Mouse (Mus musculus) layer of hippocampus, postnatal 25 days (tissue): ENCODE results near the gene Frmpd1. TPM values are rescaled to one million over a fixed set of nuclear protein-coding genes. Genes with fewer than 3 reads are reported as not detected.

Experiments used
- DNase-seq, 2 experiments: peaks; one replicate each; pipeline ENCODE4 v3.0.0; 2022; ENCODE audit warnings: mixed read lengths in 2 of 2, low spot score in 1 of 2; ENCODE audit errors: extremely low spot score in 1 of 2
- total RNA-seq, 2 experiments: library from RNA; stranded (reverse); gene quantifications; 2 replicates each; pipeline ENCODE4 v1.2.3; 2021

Frmpd1 gene
- total RNA-seq, 2 experiments from 2014 or later = 15.1 to 16.6 TPM

DNA sequence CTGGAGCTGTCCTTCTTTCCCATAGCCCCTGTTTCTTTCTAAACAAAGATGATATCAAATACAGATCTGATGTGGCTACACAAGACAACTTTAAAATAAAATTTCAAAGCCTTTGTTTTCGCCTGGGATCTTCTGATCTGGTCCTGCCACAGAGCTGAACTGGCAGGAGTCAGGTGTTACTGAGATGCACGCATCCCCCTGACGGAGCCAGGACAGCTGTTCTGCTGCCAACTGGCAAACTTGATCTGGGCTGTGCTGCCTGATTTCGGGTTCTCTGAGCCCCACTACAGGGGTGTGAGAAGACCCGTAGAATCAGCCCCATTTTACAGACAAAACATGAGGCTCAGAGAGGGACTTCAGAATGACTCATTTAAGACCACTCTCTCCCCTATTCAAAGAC, 45.6 kb downstream of the Frmpd1 start:
- DNase-seq = no peak

DNA sequence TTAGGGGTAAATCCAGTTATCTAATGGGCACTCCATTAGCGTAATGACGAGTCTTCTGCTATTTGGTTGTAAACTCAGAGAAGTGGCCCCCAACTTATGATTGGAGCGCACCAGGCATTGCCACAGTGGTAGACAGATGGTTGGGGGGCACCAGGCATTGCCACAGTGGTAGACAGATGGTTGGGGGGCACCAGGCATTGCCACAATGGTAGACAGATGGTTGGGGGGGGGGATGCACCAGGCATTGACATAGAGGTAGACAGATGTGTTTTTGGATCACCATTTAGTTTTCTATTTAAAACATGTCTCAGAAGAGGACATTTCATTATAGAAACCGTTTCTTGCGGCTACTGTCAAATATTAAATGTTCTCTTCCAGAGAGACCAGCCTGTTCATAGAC, 53.6 kb downstream of the Frmpd1 start:
- DNase-seq = no peak

DNA sequence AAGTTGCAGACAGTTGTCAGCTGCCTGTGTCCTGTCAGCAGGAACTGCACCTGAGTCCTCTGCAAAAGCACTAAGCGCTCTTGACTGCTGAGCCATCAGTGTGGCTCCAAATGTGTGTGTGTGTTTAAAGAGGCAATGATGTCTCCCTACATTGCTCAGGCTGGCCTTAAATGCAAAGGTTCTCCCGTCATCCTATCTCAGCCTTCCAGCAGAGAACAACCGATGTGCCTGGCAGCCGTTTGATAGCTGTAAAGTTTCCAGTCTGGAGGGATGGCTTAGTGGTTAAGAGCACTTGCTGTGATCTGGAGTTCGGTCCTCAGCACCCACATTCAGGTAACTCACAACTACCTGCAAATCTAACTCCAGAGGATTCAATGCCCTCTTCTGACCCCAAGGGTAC, 56.7 kb downstream of the Frmpd1 start:
- no peak for DNase-seq

DNA sequence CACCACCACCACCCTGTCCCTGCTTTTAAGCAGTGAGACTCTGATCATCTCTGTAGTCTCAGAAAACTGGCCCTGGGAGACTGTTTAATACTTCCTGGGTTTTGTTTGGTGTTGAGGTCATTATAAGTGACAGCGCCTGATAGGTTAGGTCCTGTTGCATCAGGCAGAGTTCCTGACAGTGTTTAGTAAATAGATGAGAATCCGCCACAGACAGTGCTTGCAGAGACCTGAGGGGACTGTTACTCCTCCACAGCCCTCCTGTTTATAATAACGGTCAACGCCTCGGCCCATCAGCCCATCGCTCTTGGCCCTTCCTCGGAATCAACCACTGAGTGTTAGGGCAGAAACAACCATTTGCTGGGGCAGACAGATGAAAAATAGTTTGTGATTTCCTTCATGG, 57.5 kb downstream of the Frmpd1 start:
- DNase-seq = no peak

DNA sequence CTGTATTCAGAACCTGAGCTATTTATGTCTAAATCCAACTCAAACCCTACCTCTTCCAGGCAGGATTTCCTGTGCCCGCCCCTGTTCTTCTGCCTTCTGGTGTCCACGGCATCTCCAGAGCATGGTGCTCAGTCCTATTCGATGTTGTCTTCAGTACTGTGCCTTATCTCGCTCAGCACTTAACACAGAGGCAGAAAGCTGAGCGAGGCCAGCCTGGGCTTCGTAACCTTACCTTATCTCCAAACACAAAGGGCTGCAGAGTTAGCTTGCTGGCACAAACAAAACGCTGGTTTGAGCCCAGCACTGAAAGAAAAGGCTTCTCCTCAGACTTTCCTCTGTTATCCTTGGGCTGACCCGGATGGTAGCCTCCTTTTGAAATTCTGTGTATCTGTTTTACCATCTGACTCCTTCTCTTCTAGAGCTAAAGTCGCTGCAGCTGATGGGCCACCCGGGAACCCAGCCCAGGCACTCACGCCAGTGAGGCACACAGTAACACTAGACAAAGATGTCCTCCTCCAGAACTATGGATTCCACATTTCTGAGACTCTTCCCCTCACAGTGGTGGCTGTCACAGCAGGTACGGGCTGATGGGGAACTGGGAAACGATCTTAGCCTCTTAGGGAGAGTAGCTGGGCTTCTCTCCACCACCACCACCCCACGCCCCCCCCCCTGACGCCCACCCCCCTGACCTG, 58.7 kb downstream of the Frmpd1 start:
- DNase-seq = no peak

DNA sequence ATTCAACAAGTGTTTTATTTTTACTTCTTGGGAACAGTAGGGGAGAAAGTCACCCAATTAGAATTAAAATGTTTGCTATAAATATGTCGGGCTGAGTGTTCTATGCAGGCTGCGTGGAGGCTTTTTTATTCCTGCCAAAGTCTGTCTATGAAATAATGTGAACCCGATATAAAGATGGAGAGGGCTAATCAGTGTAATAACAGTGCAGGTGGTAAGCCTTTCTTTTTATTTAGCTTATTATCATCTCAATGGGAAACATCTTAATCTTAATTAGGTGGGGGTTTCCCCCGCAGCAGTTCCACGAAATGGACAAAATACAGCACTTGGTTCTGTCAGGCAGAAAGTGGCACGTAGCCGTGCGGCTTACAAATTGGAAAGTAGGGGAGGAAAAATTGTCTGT, 66.6 kb downstream of the Frmpd1 start:
- no peak for DNase-seq

DNA sequence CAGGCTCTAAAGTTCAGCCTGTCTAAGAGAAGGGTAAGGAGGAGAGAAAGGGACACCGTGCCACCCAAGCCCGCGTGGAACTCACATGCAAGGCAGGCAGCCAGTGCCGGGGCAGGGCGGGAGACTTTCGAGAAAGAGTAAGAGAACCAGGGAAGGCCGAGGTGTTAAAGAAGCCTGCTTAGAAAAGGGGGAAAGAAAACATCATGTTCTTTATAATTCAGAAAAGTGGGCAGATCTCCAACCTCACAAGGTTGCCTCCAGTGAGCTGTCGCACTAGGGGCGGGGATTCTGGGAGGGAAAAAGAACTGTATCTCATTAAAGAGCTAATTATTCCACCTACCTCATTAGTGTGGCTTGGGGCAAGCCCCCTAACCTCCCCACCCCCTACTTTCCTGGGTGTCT, 68.2 kb downstream of the Frmpd1 start:
- DNase-seq = no peak

DNA sequence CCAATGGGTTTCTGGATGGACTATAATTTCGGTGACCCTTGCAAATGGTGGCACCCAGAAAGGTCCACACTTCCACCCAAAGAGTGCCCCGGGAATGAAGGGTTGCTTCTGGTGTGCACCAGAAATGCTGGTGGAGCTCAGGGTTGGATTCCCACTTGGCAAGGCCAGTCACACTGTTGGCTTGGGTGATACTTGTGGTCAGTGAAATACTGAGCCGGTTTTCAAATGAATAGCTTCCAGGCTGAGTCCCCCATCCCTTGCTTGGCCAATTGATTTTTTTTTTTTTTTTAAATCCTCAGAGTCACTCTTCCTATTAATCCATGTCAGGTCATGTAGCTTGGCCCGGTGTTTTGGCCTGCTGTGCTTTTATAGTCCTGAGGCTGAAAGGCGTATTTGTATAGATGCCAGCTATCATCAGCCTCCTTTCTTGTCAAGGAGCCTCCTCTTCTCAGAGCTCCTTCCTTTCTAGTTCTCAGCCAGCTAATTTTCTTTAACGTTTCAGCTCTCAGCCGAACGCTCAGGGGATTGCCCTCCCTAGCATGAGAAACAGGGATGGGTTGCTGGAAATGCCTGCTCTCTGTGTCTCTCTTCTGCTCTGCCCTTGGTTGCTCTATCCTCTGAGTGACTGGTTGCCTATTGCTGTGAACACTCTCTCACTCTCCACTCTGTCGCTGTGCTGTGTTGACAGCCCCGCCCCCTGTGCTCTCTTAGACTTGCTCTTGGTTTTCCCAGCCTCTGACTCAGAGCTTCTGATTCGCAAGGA, 69.3 kb downstream of the Frmpd1 start:
- no peak for DNase-seq

DNA sequence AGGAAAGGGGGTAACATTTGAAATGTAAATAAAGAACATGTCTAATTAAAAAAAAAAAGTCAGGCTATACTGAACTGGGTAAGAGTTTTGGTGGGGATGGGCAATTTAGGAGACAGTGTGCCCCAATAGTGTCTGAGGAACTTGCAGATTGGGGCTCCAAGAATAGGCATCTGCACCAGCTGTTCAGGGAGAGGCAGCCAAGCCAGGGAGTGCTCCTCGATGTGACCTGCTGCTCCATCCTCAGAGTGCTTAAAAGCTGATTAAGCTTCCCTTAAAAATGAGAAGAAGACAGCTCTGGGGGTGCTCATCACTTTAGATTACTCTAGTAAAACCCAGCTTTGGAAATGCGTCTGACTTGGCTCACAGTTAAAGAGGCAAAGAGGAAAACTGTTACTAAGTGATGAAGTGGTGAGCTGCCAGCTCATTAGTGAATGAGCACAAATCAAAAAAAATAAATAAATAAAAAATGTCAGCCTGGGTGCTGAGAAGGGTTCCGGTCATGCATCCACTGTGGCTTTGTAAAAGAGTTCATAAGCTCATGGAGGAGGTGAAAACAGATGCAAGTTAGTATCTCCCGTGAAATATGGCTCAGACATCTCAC, 74.7 kb downstream of the Frmpd1 start:
- DNase-seq = no peak

DNA sequence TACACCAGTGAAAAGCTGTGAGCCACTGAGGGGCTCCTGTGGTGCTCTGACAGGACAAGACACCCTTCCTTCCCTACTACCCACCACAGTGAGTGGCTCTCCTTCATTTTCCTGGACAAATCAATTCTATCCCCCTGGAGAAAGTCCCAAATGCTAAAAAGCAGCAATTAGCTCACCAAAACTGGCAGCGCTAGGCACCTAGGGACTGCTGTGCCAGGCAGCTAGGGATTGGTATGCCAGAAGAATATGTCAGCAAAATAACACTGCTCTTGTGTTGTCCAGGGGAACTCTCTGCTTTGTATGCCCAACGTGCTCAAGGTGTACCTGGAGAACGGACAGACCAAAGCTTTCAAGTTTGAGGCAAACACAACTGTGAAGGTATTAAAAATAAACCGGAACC, 76.9 kb downstream of the Frmpd1 start:
- no peak for DNase-seq

DNA sequence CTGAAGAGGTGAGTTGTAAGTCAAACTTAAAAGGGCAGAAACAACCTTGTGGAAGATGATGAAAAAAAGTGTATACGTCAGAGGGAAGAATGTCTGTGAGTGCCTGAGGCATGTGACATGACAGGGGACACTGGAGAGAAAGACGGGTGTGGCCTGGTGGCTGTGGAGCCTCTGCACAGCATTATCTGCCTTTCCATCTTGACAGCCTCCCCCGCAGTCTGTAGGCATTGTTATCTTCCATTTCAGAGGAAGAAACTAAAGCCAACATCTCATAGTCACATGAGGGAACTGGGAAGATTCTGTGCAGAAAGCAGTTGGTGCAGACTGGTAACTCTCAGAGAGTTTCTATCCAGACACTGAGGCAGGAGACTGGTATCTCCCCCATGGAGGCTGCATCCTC, 83.2 kb downstream of the Frmpd1 start:
- no peak for DNase-seq

DNA sequence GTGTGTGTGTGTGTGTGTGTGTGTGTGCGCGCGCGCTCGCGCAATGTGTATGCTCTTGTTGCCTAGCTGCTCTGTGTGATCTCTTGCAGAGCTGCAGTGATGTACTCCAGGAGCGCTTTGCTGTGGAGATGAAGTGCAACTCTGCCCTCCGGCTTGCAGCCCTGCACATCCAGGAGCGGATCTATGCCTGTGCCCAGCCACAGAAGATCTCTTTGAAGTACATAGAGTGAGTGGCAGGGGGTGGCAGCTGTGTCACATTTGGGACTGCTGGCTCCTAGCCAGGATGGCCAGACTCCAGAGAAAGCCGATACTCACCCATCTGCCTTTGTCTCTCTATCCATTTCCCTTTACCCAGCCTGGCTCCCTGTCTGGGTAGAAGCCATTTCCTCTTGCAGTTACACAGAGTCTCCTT, 86.4 kb downstream of the Frmpd1 start:
- peak; percentile 54 to 59 for DNase-seq

DNA sequence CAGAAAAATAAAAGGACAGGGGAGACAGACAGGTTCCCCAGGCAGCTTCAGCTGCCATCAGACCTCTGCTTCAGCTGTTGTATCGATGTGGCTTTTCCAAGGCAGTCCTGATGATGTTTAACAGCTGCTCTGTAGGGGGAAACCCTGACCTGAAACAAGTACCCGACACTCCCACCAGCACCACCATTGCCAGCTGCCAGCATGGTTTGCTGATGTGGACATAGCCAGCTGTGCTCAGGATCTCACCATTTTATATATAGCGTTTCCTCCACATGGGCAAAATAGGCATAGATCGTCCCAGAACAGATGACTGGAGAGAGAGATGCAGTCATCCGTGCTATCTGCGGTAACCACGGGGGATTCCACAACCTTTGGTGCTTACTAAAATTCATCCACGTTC, 91.1 kb downstream of the Frmpd1 start:
- DNase-seq = no peak

DNA sequence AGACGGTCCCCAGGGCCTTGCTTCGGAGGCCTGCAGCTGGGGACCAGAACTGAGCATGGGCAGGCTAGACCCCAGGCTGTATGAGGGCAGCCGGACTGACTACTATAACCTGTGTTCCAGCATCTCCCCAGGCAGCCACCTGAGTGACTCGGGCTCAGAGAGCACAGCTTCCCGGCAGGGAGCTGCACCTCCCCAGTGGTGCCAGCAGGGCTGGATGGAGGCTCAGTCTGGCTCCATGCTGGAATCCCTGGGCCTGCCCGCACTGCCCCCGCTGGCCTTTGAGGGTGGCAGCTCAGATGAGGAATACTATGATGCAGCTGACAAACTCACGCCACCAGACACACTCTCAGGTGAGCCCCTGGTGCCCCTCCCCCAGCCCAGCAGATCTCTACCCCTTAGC, 94.6 kb downstream of the Frmpd1 start:
- no peak for DNase-seq

DNA sequence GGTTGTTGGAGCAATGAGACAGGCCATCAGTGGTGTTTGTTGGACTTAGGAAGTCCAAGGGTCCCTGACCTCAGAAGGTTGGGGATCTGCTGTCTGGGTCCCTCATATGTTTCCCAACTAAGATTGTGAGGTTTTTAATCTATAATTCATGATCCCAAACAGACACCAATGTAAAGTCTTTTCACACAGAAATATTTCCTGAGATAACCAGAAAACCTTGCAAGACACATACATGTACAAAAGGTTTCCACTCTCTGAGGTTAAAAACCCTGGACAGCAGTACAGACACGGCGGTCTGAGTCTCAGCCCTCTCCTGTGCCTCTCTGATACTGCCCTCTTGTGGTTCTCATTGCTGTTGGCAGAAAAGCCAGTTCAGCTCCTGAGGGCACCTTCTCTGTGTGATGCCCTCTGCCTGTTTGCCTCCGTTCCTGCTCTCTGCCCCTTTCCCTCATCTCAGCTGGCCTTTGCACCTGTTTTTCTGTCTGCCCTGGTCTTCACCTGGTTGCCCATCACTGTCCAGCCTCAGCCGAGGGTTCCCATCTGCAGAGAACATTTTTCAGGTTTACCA, 95.4 kb downstream of the Frmpd1 start:
- DNase-seq = peak in 1 of 2 experiments; percentile 46

DNA sequence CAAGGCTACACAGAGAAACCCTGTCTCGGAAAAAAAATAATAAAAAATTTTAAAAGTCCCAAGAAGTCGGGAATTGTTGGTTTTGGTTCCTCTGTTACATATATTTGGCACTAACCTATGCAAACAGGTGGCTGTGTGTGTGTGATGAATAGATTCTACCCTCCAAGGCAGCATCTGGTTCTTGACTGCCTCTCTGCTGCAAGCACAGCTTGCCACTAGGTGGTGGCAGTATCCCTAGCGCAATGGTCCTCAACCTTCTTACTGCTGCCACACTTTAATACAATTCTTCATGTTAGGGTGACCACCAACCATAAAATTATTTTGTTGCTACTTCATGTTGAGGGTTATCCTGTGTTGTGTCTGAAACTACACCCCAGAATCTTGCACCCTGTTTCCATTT, 101.6 kb downstream of the Frmpd1 start:
- DNase-seq = no peak

DNA sequence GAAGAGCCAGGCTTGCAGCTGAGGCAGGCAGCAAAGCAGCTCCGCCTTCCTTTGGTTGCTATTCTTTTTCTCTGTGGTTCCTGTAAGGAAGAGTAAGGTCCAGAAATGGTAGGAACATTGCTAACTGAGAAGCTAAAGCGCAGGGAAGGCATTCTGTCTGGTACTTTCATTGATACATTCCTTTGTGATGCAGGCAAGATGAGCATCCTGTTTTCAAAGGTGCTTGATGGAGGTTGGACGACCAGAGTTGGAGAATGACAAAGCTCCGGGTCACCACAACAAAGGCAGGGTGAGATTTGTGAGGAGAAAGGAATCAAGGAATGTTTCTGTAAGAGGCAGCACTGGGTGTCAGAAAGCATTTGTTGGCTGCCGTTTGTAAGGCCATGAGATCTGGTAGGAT, 103.2 kb downstream of the Frmpd1 start:
- DNase-seq = no peak

DNA sequence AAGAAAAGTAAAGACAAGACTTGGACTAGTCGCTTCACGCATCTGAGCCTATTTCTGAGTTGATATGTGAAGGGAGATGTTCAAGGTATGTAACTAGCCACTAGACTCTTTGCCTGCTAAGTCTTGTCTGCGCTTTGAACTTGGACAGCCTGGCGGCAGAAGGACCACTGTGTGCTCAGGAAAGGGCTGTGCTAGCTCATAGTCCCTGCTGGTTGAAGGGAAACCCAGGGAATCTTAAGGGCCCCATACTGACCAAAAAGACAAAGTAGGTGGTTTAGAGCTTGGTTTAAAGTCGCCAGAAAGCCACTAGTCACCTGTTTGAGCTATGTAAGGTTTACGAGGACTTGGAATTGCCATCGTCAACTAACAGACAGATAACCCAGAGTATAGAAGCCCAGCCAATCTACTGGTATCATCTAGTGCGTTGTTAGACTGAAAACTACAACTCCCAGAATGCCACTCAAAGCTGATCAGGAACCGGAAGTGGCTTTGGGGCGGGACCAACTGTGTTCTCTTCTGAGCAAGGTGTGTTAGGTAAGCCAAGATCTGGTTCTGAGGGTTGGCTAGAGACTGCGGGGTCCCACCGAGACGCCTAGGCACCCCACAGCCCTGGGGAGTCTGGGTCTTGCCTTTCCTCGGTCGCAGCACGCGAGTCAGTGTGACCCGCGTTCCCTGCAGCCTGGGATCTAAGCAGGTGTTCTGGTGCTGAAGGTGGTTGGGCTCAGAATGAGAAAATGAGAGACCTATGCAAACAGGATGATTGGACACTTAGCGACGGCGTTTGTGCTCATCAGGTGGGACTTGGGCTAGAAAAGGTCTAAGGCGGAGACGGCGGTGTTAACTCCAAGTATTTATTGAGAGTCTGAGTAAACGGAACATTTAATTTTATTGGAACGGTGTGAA, 112.2 kb downstream of the Frmpd1 start, which contains the start of gene Trmt10b:
Gene Trmt10b, plus strand, starts transcription at position 466 of the 903 bp plus-strand sequence.
- peak; percentile 36 to 58 for DNase-seq

DNA sequence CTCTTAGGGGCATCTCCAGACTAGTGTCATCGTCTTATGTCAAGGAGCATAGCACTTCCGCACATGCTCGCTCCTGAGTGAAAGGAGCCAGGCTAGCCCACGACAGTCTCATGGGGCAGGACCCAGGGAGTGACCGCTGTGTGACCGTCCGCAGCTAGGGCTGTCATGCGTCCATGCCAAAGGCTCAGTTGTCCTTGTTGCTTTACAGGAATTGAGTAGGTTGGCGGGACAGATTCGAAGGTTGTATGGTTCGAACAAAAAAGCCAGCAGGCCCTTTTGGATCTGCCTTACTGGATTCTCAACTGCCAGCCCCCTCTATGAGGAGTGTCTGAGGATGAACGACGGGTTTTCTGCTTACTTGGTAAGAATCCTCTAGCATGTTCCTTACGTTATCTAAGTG, 120.9 kb downstream of the Frmpd1 start:
- DNase-seq = no peak

DNA sequence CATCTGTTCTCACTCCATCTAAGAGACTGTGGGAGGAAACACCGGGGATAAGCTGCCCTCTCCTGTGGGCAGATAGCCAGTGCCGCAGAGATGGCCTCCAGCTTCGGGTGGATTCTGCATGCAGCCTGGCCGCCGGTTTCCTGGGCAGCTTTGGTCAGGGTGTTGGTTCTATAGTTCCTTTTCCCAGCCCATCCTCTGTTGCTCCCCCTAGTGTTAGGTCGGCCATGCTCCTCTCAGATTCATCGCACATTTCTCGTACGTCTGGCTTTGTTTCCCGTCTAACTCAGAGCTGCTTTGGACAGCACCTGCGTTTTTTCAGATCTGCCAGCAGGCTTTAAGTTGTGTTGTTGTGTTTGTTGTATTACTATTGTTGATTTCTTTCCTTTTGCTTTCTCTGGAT, 123.4 kb downstream of the Frmpd1 start:
- DNase-seq = peak in 1 of 2 experiments; percentile 16
